Mouse (Mus musculus): ENCODE measurements around the gene Atf7ip. TPM values are rescaled to one million over a fixed set of nuclear protein-coding genes. Genes with fewer than 3 reads are reported as not detected.

Gene Atf7ip
- total and polyA plus RNA-seq, 3 experiments = 4.2 to 35.4 (median 29.7) TPM

DNA sequence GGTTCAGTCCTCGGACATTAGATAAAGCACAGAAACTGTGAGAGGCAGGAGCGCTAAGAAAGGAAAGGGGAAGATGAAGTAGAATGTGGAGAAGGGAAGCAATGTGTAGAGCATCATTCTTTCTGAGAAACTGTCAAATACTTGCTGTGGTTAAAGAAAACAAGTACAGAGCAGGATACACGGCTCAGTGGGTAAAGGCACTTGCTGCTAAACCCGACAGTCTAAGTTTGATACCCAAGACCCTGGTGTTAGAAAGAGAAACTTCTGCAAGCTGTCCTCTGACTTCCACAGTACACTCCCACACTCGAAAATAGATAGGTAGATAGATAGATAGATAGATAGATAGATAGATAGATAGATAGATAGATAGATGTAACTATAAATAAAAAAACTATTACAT, 147.4 kb downstream of the Atf7ip start:
- peak; percentile 12 for DNase-seq (ENCODE audit: extremely low read depth)
- H3K9me3 ChIP-seq (replicated peaks; ENCODE audit: low read length) = no peaks in the 10 kb centered on the region
- in situ Hi-C loops (cut with MboI; ENCODE audit: low pct_ligation_motif_present, low pct_unique_long_range_greater_than_20kb, low sequenced_read_pairs) = no loop called here
- H3K9ac ChIP-seq (ENCODE audit: insufficient read depth, low read depth) = no peak overlapping the region
- TF ChIP-seq TBP (conservative IDR thresholded peaks at IDR 0.05; ENCODE audit: low read depth, low read length) = no peak
- dilution Hi-C loops (cut with MboI; ENCODE audit: extremely low pct_ligation_motif_present, extremely low pct_unique_long_range_greater_than_20kb, low sequenced_read_pairs) = no loop called here
- no peaks in the 10 kb centered on the region for H3K27me3 ChIP-seq (replicated peaks)
- no peak overlapping the region for H3K4me2 ChIP-seq (ENCODE audit: insufficient read depth, low read depth, poor library complexity, severe bottlenecking)
- peaks cover 0 to 18% of the 10 kb centered on the region in 2 experiments; a peak in 2 of 4 replicates for H3K4me1 ChIP-seq (ENCODE audit: control insufficient read depth in 1 of 2, insufficient read depth in 2 of 2)
- no peak overlapping the region for H3K4me3 ChIP-seq (replicated peaks in 1 of 3; ENCODE audit: low read depth in 2 of 3, low read length in 2 of 3, poor library complexity in 1 of 3)
- no peak overlapping the region for H3K27ac ChIP-seq (ENCODE audit: insufficient read depth, low read depth)
- no peaks in the 10 kb centered on the region for H3K36me3 ChIP-seq (replicated peaks in 1 of 2; ENCODE audit: control insufficient read depth in 1 of 2, insufficient read depth in 1 of 2, low read length in 1 of 2)
- H3K79me2 ChIP-seq (replicated peaks; ENCODE audit: control insufficient read depth, extremely low read depth, insufficient read depth, poor library complexity, severe bottlenecking) = no peaks in the 10 kb centered on the region

GRCm38 (mm10) chr6:136654470-136654869, 148.5 kb downstream of the Atf7ip start:
- in situ Hi-C loops (cut with MboI; ENCODE audit: low pct_ligation_motif_present, low pct_unique_long_range_greater_than_20kb, low sequenced_read_pairs) (no loop called here), dilution Hi-C loops (cut with MboI; ENCODE audit: extremely low pct_ligation_motif_present, extremely low pct_unique_long_range_greater_than_20kb, low sequenced_read_pairs) (no loop called here)
- no peaks in the 10 kb centered on the region for H3K27me3 ChIP-seq (replicated peaks)
- TF ChIP-seq NRF1 (IDR thresholded peaks at IDR 0.05; ENCODE audit: low read depth, low read length) (no peak), RCOR1 (conservative IDR thresholded peaks at IDR 0.05; ENCODE audit: low read depth, low read length) (no peak), MAZ (IDR thresholded peaks at IDR 0.05; ENCODE audit: low read depth, low read length) (no peak), MAX (IDR thresholded peaks at IDR 0.05; ENCODE audit: low read length) (no peak), TCF12 (IDR thresholded peaks at IDR 0.05; ENCODE audit: low read depth, low read length) (no peak), HCFC1 (IDR thresholded peaks at IDR 0.05; ENCODE audit: low read depth, low read length) (no peak), ZMIZ1 (IDR thresholded peaks at IDR 0.05; ENCODE audit: low read depth, low read length) (no peak), GABPA (IDR thresholded peaks at IDR 0.05; ENCODE audit: insufficient replicate concordance, low read depth, low read length) (no peak), E2F4 (IDR thresholded peaks at IDR 0.05; ENCODE audit: insufficient replicate concordance, low read depth, low read length) (no peak), EP300 (IDR thresholded peaks at IDR 0.05; ENCODE audit: low read length) (no peak)
- no peak for DNase-seq (ENCODE audit: extremely low read depth)
- H3K4me1 ChIP-seq (ENCODE audit: control insufficient read depth in 1 of 2, insufficient read depth in 2 of 2) = peaks cover 0 to 22% of the 10 kb centered on the region in 2 experiments; a peak in 2 of 4 replicates
- no peaks in the 10 kb centered on the region for H3K79me2 ChIP-seq (replicated peaks; ENCODE audit: control insufficient read depth, extremely low read depth, insufficient read depth, poor library complexity, severe bottlenecking)
- no peaks in the 10 kb centered on the region for H3K9me3 ChIP-seq (replicated peaks; ENCODE audit: low read length)
- H3K36me3 ChIP-seq (replicated peaks in 1 of 2; ENCODE audit: control insufficient read depth in 1 of 2, insufficient read depth in 1 of 2, low read length in 1 of 2) = no peaks in the 10 kb centered on the region
- H3K27ac ChIP-seq (ENCODE audit: insufficient read depth, low read depth) = no peak overlapping the region
- H3K9ac ChIP-seq (ENCODE audit: insufficient read depth, low read depth) = no peak overlapping the region
- no peak overlapping the region for H3K4me3 ChIP-seq (replicated peaks in 1 of 3; ENCODE audit: low read depth in 2 of 3, low read length in 2 of 3, poor library complexity in 1 of 3)
- no peak overlapping the region for H3K4me2 ChIP-seq (ENCODE audit: insufficient read depth, low read depth, poor library complexity, severe bottlenecking)

DNA sequence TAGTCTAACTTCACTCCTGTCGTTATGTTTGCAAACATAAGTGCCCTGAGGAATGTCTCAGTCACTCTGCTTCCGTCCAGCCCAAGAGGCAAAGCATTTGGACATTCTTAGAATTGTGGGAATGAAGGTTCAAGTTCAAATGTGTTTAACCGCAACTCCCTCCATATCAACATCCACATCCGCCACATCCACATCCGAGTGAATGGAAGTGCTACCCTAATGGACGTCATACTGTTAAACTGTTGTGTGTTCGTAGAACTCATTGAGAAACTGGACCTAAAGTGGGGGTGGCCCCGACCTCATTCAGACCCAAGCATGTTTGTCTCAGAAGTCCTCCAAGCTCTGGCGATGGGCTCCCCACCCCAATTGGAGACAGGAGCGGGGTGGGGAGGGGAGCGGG, 149.8 kb downstream of the Atf7ip start:
- H3K4me2 ChIP-seq (ENCODE audit: insufficient read depth, low read depth, poor library complexity, severe bottlenecking) = no peak overlapping the region
- H3K9me3 ChIP-seq (replicated peaks; ENCODE audit: low read length) = no peaks in the 10 kb centered on the region
- H3K9ac ChIP-seq (ENCODE audit: insufficient read depth, low read depth) = no peak overlapping the region
- H3K27ac ChIP-seq (ENCODE audit: insufficient read depth, low read depth) = no peak overlapping the region
- H3K79me2 ChIP-seq (replicated peaks; ENCODE audit: control insufficient read depth, extremely low read depth, insufficient read depth, poor library complexity, severe bottlenecking) = no peaks in the 10 kb centered on the region
- dilution Hi-C loops (cut with MboI; ENCODE audit: extremely low pct_ligation_motif_present, extremely low pct_unique_long_range_greater_than_20kb, low sequenced_read_pairs) (no loop called here), in situ Hi-C loops (cut with MboI; ENCODE audit: low pct_ligation_motif_present, low pct_unique_long_range_greater_than_20kb, low sequenced_read_pairs) (no loop called here)
- DNase-seq (ENCODE audit: extremely low read depth) = no peak
- no peak for TF ChIP-seq PAX5 (IDR thresholded peaks at IDR 0.05; ENCODE audit: low read length)
- TF ChIP-seq MXI1 (IDR thresholded peaks at IDR 0.05; ENCODE audit: low read depth, low read length) = no peak
- TF ChIP-seq CTCF (conservative IDR thresholded peaks at IDR 0.05 in 1 of 2, IDR thresholded peaks at IDR 0.05 in 1 of 2; ENCODE audit: low read depth in 2 of 2, low read length in 2 of 2) = no peak
- TF ChIP-seq CHD2 (IDR thresholded peaks at IDR 0.05; ENCODE audit: low read length) = no peak
- no peak for TF ChIP-seq SMC3 (IDR thresholded peaks at IDR 0.05; ENCODE audit: low read depth, low read length)
- TF ChIP-seq CHD1 (IDR thresholded peaks at IDR 0.05; ENCODE audit: low read depth, low read length) = no peak
- no peak for TF ChIP-seq POLR2AphosphoS2 (IDR thresholded peaks at IDR 0.05; ENCODE audit: low read depth, low read length)
- H3K36me3 ChIP-seq (replicated peaks in 1 of 2; ENCODE audit: control insufficient read depth in 1 of 2, insufficient read depth in 1 of 2, low read length in 1 of 2) = no peaks in the 10 kb centered on the region
- H3K4me3 ChIP-seq (replicated peaks in 1 of 3; ENCODE audit: low read depth in 2 of 3, low read length in 2 of 3, poor library complexity in 1 of 3) = no peak overlapping the region
- peaks cover 0 to 22% of the 10 kb centered on the region in 2 experiments; a peak in 2 of 4 replicates for H3K4me1 ChIP-seq (ENCODE audit: control insufficient read depth in 1 of 2, insufficient read depth in 2 of 2)
- H3K27me3 ChIP-seq (replicated peaks) = no peaks in the 10 kb centered on the region
